Mouse (Mus musculus): ENCODE measurements around the gene Prtg. TPM values are rescaled to one million over a fixed set of nuclear protein-coding genes. Genes with fewer than 3 reads are reported as not detected.
A peak's percentile ranks its signal among the peaks of the same experiment; 100 is the strongest.

Gene Prtg
- polyA plus RNA-seq, 1 experiment from 2014 or later = 1.1 TPM

DNA sequence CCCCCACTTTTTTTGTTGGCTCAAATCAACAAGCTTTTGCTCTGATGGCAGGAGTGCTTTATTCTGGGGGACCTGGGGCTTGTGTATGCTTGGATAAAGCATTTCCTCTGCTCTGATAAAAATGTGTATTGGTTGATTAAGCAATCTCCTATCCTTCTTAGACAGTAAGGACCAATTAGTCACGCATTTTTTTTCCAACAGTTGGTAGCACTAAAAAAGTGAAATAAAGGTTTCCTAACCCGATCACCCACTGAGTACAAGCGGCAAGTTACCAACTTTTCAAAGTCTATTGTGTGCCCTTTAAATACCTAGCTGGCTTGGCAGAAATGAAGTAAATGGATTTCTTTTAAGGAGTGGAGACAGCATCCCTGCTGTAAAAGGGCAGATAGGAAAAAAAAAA lies 1.9 kb downstream of the Prtg start:
- H3K9me3 ChIP-seq (ENCODE audit: control insufficient read depth, low read length) = no peaks in the 10 kb centered on the region
- peak overlapping the region; percentile 93 for H3K4me2 ChIP-seq (ENCODE audit: low read length)
- H3K27ac ChIP-seq (replicated peaks in 1 of 2; ENCODE audit: control insufficient read depth in 1 of 2, insufficient read depth in 1 of 2, low read depth in 2 of 2, low read length in 2 of 2) = no peak overlapping the region
- no peak overlapping the region for H3K4me3 ChIP-seq (ENCODE audit: control insufficient read depth in 1 of 2, insufficient read depth in 1 of 2, low read depth in 1 of 2, low read length in 2 of 2)
- peaks cover 3 to 27% of the 10 kb centered on the region in 2 experiments for H3K4me1 ChIP-seq (ENCODE audit: control insufficient read depth in 2 of 2, insufficient read depth in 2 of 2, low read length in 2 of 2)
- no peaks in the 10 kb centered on the region for H3K36me3 ChIP-seq (ENCODE audit: control insufficient read depth, insufficient read depth, low read length)
- WGBS = 35% methylated on average over 3 of the region's 3 CpGs
- no peak for ATAC-seq (ENCODE audit: insufficient number of reproducible peaks, insufficient read depth, low FRiP score, low read depth)
- H3K9ac ChIP-seq (ENCODE audit: low read length) = no peak overlapping the region; the same call in 1 of the 2 replicates
- H3K27me3 ChIP-seq (ENCODE audit: control insufficient read depth, insufficient read depth, low read length) = no peaks in the 10 kb centered on the region

DNA sequence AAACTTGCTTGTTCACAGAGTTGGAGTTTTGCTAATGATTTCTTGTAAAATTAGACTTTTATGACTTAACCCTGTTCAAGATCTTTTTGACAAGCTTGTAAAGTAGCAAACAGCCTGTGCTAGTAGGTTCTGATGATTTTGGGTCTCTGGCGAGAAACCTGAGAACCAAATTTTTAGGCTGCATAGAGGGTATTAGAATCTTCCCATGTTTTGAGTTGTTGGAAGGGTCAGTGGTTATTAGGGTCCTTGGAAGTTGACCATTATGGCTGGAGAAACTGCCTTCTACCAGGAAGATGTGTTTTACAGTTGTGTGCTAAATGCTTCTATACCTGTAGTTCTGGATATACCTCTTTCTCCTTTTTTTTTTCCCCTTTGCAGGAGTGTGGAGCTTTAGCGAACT lies 2.4 kb downstream of the Prtg start:
- no peak overlapping the region for H3K9ac ChIP-seq (ENCODE audit: low read length)
- H3K27me3 ChIP-seq (ENCODE audit: control insufficient read depth, insufficient read depth, low read length) = no peaks in the 10 kb centered on the region
- H3K4me1 ChIP-seq (ENCODE audit: control insufficient read depth in 2 of 2, insufficient read depth in 2 of 2, low read length in 2 of 2) = peaks cover 5 to 29% of the 10 kb centered on the region in 2 experiments
- H3K9me3 ChIP-seq (ENCODE audit: control insufficient read depth, low read length) = no peaks in the 10 kb centered on the region
- H3K36me3 ChIP-seq (ENCODE audit: control insufficient read depth, insufficient read depth, low read length) = no peaks in the 10 kb centered on the region
- 71% methylated on average over 2 of the region's 2 CpGs for WGBS
- H3K4me2 ChIP-seq (ENCODE audit: low read length) = no peak overlapping the region
- H3K27ac ChIP-seq (replicated peaks in 1 of 2; ENCODE audit: control insufficient read depth in 1 of 2, insufficient read depth in 1 of 2, low read depth in 2 of 2, low read length in 2 of 2) = no peak overlapping the region
- ATAC-seq (ENCODE audit: insufficient number of reproducible peaks, insufficient read depth, low FRiP score, low read depth) = no peak
- no peak overlapping the region for H3K4me3 ChIP-seq (ENCODE audit: control insufficient read depth in 1 of 2, insufficient read depth in 1 of 2, low read depth in 1 of 2, low read length in 2 of 2)

DNA sequence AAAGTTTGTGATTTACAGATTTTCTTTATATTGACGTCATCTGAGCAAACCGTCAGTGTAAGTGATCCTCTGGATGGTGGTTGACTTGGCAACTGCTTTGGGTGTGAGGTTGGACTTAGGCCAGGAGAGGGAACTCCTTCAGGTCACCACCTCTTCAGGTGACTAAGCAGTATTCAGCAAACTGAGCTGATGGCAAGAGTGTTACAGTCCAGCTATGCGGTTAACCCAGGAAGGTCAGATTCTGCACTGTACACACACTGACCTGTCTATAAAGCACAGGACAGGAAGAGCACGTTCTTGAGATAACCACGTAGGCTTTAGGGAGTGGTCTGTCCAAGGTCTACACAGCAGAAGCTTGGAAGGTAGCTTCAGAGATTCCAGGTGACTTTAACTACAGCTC lies 3.9 kb downstream of the Prtg start:
- peaks cover 5 to 30% of the 10 kb centered on the region in 2 experiments for H3K4me1 ChIP-seq (ENCODE audit: control insufficient read depth in 2 of 2, insufficient read depth in 2 of 2, low read length in 2 of 2)
- no peak for ATAC-seq (ENCODE audit: insufficient number of reproducible peaks, insufficient read depth, low FRiP score, low read depth)

DNA sequence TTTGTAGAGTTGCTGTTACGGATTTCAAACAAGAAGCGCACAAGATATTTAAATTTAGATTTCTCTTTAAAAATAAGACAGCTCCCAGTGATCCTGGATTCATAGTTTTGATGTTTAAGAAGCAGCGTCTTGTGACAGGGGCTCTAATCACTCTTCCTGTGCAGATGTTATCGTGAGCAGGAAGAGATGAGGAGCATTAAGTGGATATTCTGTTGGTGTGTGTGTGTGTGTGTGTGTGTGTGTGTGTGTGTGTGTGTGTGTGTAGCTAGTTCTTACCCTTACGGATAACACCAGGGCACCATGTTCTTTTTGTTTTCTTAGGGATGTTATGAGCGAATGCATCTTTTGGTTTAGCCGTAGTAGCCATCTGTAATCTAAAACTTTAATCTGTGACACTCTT lies 5.4 kb downstream of the Prtg start:
- WGBS = 48% methylated on average over 7 of the region's 7 CpGs
- no peaks in the 10 kb centered on the region for H3K9me3 ChIP-seq (ENCODE audit: control insufficient read depth, low read length)
- H3K27ac ChIP-seq (replicated peaks in 1 of 2; ENCODE audit: control insufficient read depth in 1 of 2, insufficient read depth in 1 of 2, low read depth in 2 of 2, low read length in 2 of 2) = no peak overlapping the region
- H3K36me3 ChIP-seq (ENCODE audit: control insufficient read depth, insufficient read depth, low read length) = no peaks in the 10 kb centered on the region
- no peak overlapping the region for H3K4me3 ChIP-seq (ENCODE audit: control insufficient read depth in 1 of 2, insufficient read depth in 1 of 2, low read depth in 1 of 2, low read length in 2 of 2)
- no peak overlapping the region; the same call in 1 of the 2 replicates for H3K9ac ChIP-seq (ENCODE audit: low read length)
- H3K4me2 ChIP-seq (ENCODE audit: low read length) = no peak overlapping the region
- H3K4me1 ChIP-seq (ENCODE audit: control insufficient read depth in 2 of 2, insufficient read depth in 2 of 2, low read length in 2 of 2) = peaks cover 5 to 22% of the 10 kb centered on the region in 2 experiments
- no peaks in the 10 kb centered on the region for H3K27me3 ChIP-seq (ENCODE audit: control insufficient read depth, insufficient read depth, low read length)
- ATAC-seq (ENCODE audit: insufficient number of reproducible peaks, insufficient read depth, low FRiP score, low read depth) = no peak

More for the DNA sequence above, 3.9 kb downstream of the Prtg start:
- Histone ChIP-seq H3K27me3 (ENCODE audit: control insufficient read depth, insufficient read depth, low read length) (no peaks in the 10 kb centered on the region), H3K9ac (ENCODE audit: low read length) (no peak overlapping the region), H3K4me3 (ENCODE audit: control insufficient read depth in 1 of 2, insufficient read depth in 1 of 2, low read depth in 1 of 2, low read length in 2 of 2) (no peak overlapping the region), H3K27ac (replicated peaks in 1 of 2; ENCODE audit: control insufficient read depth in 1 of 2, insufficient read depth in 1 of 2, low read depth in 2 of 2, low read length in 2 of 2) (no peak overlapping the region), H3K4me2 (ENCODE audit: low read length) (no peak overlapping the region), H3K9me3 (ENCODE audit: control insufficient read depth, low read length) (no peaks in the 10 kb centered on the region), H3K36me3 (ENCODE audit: control insufficient read depth, insufficient read depth, low read length) (no peaks in the 10 kb centered on the region)
- WGBS = 33% methylated on average over 5 of the region's 5 CpGs

DNA sequence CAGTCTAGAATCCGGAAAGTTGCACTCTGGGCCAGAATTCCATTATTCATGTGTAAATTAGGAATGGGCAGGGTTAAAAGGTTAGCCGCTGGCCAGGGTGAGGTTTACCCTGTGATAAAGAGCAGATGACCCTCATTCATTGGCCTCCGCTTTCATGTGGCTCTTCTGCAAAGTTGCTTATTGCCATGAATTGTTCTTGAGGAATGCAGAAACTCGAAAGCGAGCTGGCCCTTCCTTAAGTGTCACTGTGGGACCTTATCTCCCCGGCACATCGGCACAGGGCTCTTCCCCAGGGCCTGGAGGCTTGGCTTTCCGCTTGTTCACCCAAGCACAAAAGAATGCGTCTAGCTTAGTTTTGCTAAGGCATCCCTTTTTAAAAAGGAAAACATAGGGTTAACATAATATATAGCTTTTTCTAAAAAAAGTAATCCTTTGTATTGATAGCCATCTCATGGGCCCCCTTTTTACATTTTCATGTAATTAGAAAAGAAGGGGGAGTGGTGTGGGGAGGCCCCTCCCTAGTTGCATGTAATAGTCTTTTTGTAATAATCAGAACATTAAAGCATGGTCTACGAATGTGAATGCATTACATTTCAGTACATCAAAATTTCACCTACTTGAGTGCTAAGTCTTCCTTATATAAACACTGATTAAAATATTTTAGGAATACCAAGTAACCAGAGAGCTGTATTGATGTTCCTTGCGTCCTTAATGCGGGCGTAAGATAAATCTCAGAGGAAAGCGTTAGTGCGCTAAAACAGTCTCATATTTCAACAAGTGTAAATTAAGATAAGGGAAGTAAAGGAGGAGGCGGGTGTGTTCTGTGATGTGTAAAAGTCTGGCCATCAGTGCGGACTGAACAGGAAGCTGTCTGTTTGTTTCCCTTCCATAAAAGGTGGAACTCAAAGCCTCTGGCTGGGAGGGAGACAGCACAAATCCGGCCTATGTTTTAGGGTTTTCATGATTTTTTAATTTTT lies 6.2 kb downstream of the Prtg start:
- peak overlapping the region; percentile 48 for H3K4me2 ChIP-seq (ENCODE audit: low read length)
- no peak overlapping the region for H3K4me3 ChIP-seq (ENCODE audit: control insufficient read depth in 1 of 2, insufficient read depth in 1 of 2, low read depth in 1 of 2, low read length in 2 of 2)
- H3K27ac ChIP-seq (replicated peaks in 1 of 2; ENCODE audit: control insufficient read depth in 1 of 2, insufficient read depth in 1 of 2, low read depth in 2 of 2, low read length in 2 of 2) = 0 out of 4 replicates have a peak overlapping the region, but pooled peaks of 1 of the 2 experiments have one; percentile 0
- H3K9me3 ChIP-seq (ENCODE audit: control insufficient read depth, low read length) = no peaks in the 10 kb centered on the region
- no peak for ATAC-seq (ENCODE audit: insufficient number of reproducible peaks, insufficient read depth, low FRiP score, low read depth)
- H3K9ac ChIP-seq (ENCODE audit: low read length) = no peak overlapping the region; the same call in 1 of the 2 replicates
- H3K27me3 ChIP-seq (ENCODE audit: control insufficient read depth, insufficient read depth, low read length) = no peaks in the 10 kb centered on the region
- WGBS = 12% methylated on average over 18 of the region's 18 CpGs
- no peaks in the 10 kb centered on the region for H3K36me3 ChIP-seq (ENCODE audit: control insufficient read depth, insufficient read depth, low read length)
- peaks cover 5 to 22% of the 10 kb centered on the region in 2 experiments for H3K4me1 ChIP-seq (ENCODE audit: control insufficient read depth in 2 of 2, insufficient read depth in 2 of 2, low read length in 2 of 2)

DNA sequence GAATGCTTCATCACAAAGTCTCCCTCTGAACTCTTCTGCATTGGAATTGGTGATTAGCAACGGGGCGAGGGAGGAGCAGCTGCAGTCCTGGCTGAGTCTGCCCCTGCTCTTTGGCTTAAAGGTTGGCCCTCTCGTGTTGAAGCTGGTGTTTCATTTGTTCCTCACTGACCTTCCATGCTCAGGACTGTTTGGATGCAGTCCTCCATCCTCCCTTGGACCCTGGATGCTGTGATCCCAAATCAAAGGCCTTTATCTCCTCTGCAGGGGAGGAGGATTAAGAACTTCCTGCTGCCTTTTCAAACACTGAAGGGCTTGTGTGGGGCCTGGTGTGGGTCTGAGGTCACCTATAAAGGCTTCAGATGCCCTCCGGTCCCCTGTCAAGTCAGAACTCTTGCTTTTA lies 18.8 kb downstream of the Prtg start:
- Histone ChIP-seq H3K9ac (ENCODE audit: low read length) (no peak overlapping the region), H3K36me3 (ENCODE audit: control insufficient read depth, insufficient read depth, low read length) (no peaks in the 10 kb centered on the region), H3K4me2 (ENCODE audit: low read length) (no peak overlapping the region), H3K9me3 (ENCODE audit: control insufficient read depth, low read length) (no peaks in the 10 kb centered on the region), H3K4me1 (ENCODE audit: control insufficient read depth in 2 of 2, insufficient read depth in 2 of 2, low read length in 2 of 2) (peaks cover 10 to 13% of the 10 kb centered on the region in 2 experiments), H3K27ac (replicated peaks in 1 of 2; ENCODE audit: control insufficient read depth in 1 of 2, insufficient read depth in 1 of 2, low read depth in 2 of 2, low read length in 2 of 2) (no peak overlapping the region), H3K27me3 (ENCODE audit: control insufficient read depth, insufficient read depth, low read length) (no peaks in the 10 kb centered on the region), H3K4me3 (ENCODE audit: control insufficient read depth in 1 of 2, insufficient read depth in 1 of 2, low read depth in 1 of 2, low read length in 2 of 2) (no peak overlapping the region)
- 21% methylated on average over 4 of the region's 4 CpGs for WGBS
- no peak for ATAC-seq (ENCODE audit: insufficient number of reproducible peaks, insufficient read depth, low FRiP score, low read depth)

DNA sequence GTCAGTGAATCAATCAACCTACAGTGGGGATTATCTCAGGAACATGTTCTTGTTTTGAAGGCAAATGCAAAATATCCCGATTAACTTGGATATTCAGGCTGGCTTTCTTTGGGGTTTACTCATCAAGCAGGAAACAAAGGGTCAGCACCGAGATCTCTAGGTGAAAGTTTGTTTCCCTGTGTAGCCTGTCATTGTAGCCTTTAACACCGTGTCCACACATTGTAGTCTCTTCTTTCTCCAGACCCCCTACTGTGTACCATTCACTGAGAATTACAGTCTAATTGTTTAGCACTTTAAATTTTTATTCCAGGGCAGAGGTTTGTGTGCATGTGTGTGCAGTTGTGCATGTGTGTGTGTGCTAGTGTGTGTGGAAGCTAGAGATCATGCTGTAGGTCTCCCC lies 19.3 kb downstream of the Prtg start:
- Histone ChIP-seq H3K36me3 (ENCODE audit: control insufficient read depth, insufficient read depth, low read length) (no peaks in the 10 kb centered on the region), H3K27me3 (ENCODE audit: control insufficient read depth, insufficient read depth, low read length) (no peaks in the 10 kb centered on the region), H3K9me3 (ENCODE audit: control insufficient read depth, low read length) (no peaks in the 10 kb centered on the region), H3K4me2 (ENCODE audit: low read length) (no peak overlapping the region), H3K9ac (ENCODE audit: low read length) (no peak overlapping the region), H3K27ac (replicated peaks in 1 of 2; ENCODE audit: control insufficient read depth in 1 of 2, insufficient read depth in 1 of 2, low read depth in 2 of 2, low read length in 2 of 2) (no peak overlapping the region), H3K4me3 (ENCODE audit: control insufficient read depth in 1 of 2, insufficient read depth in 1 of 2, low read depth in 1 of 2, low read length in 2 of 2) (no peak overlapping the region), H3K4me1 (ENCODE audit: control insufficient read depth in 2 of 2, insufficient read depth in 2 of 2, low read length in 2 of 2) (peaks cover 10 to 13% of the 10 kb centered on the region in 2 experiments)
- no peak for ATAC-seq (ENCODE audit: insufficient number of reproducible peaks, insufficient read depth, low FRiP score, low read depth)
- 33% methylated on average over 3 of the region's 3 CpGs for WGBS
